Mouse (Mus musculus) layer of hippocampus, adult 8-10 months (tissue): ENCODE measurements at regions not wholly inside any gene's neighbourhood (a gene's known extent, or its start where the extent isn't known, plus 50 kb on each side); places are given as distances from the start of the nearest gene placed in this dataset.

ENCODE experiments used
- DNase-seq, 2 experiments: peaks; one replicate each; pipeline ENCODE4 v3.0.0; 2022; ENCODE audit warnings: low spot score in 2 of 2

DNA sequence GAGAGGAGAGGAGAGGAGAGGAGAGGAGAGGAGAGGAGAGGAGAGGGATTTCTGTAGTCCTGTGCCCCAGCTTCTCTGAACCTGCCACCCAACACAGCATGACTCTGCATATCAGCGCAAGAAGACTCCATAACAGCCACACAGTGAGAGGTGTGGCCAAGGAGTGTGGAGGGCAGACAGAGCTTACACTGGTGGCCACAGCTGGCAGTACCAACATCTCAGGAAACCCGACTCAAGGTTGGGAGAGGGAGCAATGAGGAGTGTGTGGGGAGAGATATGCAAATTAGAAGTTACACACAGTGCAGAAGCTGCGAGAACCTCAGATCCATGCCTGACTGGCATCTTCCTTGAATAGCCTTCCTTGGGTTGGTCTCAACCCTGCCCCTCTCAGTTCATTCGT is 63.5 kb upstream of the Vps8 start:
- DNase-seq = no peak

DNA sequence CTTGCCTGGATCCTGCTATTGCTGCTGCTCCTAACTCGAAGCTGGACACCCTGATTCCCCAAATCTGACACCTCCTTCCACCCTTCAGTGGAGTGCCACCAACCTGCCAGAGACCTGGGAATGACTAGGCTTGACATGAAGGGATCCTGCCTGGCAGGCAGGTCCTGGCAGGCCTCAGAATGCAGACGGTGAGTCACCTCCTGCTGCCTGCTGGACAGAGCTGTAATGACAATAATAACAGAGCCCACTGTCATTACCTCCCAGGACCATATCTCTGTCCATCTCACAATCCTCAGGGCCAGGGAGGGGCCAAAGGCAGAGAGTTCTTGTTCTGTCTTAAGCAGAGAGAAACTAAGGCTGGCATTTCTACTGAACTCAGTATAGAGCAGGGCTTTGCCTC is 61.5 kb upstream of the Vps8 start:
- DNase-seq = no peak

GRCm38 (mm10) chr16:21362663-21363367 is 60.1 kb upstream of the Vps8 start:
- DNase-seq = no peak

- DNase-seq = no peak
Measured at GRCm38 (mm10) chr16:21364885-21365284, 58.0 kb upstream of the Vps8 start.

DNA sequence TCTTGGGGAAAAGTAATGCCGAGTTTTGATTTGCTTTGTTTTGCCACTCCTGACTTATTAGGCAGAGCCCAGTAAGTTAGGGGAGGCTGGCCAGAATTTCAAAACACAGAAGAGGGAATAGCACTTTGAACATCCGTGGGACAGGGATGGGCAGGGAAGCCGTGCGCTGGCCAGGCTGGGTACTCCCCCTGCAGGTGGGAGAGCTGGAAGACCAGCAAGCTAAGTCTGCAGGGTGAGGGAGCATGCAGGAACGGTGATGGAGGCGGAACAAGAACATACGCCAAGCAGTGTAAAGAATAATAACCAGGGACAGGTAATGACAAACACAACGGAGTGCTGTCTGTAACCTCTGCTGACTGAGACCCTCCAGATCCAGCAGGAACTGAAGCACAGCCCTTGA is 55.5 kb upstream of the Vps8 start:
- DNase-seq = no peak

DNA sequence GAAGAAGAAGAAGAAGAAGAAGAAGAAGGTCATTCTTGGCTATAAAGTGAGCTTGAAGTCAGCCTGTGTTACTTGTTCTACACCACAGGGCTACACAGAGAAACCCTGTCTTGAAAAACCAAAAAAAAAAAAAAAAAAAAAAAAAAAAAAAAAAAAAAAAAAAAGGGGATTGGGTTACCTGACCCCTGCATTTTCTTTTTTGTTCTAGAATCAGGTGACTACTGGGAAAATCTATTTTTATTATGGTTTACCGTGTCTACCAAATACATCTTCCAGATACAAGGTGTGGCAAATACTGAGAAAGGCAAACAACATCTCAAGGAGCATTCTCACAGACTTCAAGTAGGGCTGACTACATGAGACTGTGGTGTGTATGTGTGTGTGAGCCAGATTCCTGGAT is 54.1 kb upstream of the Vps8 start:
- no peak for DNase-seq

GRCm38 (mm10) chr16:21369569-21370512 is 53.1 kb upstream of the Vps8 start:
- DNase-seq = no peak
